Mouse (Mus musculus): ENCODE measurements around the gene Ncoa5.

DNA sequence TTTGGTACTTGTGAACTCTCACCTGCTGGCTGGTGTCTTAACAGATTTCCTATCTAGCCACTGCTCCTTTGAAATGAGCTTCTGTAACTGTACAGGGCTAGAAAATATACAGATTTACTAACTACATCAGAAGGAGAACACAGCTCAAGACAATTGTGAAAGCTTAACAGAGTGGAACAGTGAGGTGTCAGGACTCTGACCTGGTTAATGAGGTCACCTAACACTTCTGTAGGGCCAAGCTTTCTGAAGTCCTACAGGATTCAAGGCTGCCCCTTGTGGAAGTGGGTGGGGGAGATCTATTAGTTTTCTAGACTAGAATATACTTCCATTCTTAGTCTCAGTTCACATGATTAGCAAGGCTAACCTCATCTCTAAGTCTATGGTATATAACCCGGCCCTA, 26.7 kb downstream of the Ncoa5 start:
- TF ChIP-seq CTCF (IDR thresholded peaks at IDR 0.05; ENCODE audit: low read depth, low read length) (no peak), TAL1 (conservative IDR thresholded peaks at IDR 0.05; ENCODE audit: low read depth, low read length) (no peak), POLR2AphosphoS5 (IDR thresholded peaks at IDR 0.05; ENCODE audit: insufficient replicate concordance, low read depth, low read length) (no peak), GATA1 (IDR thresholded peaks at IDR 0.05; ENCODE audit: borderline replicate concordance, low read length) (no peak), GATA2 (IDR thresholded peaks at IDR 0.05; ENCODE audit: borderline replicate concordance, low read depth, low read length) (no peak)

Data from G1E (cell line).